Mouse (Mus musculus) gastrocnemius, postnatal 25 days (tissue): ENCODE data around the gene Parvb. TPM values are rescaled to one million over a fixed set of nuclear protein-coding genes. Genes with fewer than 3 reads are reported as not detected.

Experiments
- DNase-seq: peaks from one replicate; pipeline ENCODE4 v3.0.0; 2022
- total RNA-seq, 2 experiments: library from RNA; stranded (reverse); gene quantifications; 1 replicate in 1 of 2; 2 replicates in 1 of 2; pipeline ENCODE4 v1.2.3; 2021

The Parvb gene
- total RNA-seq, 2 experiments from 2014 or later = 51.5 to 57.7 TPM

DNA sequence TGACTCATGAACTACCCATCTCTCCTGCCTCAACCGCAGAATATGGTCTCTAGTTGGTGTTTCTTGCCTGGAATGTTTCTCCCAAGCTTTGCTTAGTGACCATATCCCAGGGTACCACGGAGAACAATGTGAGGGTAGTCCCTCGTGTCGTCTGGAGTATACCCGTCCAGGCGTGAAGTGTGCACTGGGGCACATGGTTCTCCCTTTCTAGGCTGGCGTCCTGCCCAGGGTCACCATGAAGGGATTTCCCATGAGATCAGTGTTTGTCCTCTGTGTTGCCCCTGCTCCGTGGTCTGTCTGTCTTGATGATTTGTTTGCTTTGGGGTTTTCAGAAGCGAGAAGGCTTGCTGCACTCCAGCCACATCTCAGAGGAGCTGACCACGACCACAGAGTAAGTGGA is 63.4 kb downstream of the Parvb start:
- DNase-seq = no peak

DNA sequence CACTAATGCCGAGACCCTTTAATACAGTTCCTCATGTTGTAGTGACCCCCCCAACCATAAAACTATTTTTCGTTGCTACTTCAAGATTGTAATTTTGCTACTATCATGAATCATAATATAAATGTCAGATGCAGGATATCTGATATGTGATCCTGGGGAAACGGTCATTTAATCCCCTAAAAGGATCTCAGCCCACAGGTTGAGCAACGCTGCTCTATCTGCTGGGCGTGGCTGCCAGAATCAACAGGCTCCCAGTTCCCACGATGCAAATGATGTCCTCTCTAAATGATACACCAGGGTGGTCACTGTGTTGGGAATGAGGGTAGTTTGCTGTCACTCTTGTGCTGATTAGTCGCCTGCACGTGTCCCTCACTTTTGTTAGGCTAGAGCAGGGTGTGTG is 65.6 kb downstream of the Parvb start:
- no peak for DNase-seq

DNA sequence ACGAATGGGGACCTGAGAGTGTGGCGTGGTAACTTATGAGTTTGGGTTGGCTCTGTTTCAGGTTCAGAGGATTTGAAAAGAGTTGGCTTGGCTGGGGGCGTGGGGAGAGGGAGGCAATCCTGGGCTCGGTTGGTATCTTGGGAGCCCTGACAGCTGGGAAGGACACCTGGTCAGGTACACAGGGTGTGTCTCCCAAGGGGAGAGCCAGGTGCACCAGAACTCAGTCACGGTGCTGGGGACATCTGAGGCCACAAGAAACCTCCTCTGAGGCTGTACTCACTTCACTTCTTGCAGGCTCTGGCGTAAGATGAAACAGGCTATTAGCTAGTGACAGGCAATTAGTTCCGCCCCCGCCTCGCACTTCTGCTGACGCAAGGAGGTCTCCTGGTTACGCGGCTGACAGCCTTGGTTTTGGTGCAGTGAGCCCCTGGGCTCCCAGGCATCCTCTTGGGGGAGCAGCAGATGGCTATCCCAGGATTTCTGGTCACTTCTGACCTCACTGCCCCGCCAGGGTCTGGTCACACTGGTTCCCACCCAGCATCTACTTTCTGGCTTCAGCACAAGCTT is 67.0 kb downstream of the Parvb start:
- no peak for DNase-seq

DNA sequence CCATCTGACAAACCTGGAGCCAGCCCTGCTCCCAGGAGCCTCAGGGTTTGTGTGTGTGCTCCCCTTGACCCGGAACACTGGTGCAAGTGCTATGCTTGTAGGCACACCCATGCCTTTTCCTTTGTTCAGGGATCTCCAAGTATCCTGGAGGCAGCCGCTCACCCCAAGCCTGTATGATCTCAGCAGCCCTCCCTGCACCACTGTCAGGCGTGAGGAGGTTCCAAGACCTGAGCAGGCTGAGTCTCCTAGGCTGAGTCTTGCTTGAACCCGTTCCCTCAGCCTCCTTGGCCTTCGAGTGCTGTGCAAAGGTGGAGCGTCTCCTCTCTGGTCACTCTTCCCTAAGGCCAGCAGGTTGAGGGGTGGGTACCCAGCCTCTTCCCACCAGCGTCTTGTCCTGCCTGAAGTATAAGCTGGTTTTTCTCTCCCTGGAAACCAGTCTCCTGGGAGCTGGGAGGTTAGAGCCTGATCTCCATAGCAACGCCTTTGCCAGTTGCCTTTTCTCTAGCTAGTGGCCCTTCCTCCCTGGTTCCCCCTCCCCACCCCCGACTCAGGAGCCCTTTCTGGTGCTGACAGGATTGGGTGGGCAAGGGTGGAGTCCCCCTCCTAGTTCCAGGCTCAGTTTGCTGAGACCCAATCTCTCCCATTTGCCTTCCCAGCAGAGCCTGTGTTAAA is 68.0 kb downstream of the Parvb start:
- no peak for DNase-seq

DNA sequence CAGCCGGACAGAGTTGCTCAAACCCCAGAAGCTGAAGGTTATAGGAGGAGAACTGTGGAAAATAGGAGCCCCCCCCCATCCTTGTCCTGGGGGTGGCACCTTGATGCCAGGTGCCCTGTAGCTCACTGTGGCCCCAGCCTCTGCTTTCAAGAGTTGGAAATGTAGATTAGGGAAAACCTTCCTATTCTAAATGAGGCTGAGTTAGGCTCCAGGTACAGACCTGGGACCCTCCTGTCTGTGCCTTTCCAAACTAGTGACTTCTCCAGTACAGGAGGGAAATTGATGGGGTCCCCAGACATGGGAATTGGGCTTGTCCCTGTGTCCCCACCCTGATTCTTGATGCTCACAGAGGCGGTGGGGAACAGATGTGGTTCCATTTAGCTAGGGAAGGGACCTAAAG is 68.7 kb downstream of the Parvb start:
- no peak for DNase-seq

DNA sequence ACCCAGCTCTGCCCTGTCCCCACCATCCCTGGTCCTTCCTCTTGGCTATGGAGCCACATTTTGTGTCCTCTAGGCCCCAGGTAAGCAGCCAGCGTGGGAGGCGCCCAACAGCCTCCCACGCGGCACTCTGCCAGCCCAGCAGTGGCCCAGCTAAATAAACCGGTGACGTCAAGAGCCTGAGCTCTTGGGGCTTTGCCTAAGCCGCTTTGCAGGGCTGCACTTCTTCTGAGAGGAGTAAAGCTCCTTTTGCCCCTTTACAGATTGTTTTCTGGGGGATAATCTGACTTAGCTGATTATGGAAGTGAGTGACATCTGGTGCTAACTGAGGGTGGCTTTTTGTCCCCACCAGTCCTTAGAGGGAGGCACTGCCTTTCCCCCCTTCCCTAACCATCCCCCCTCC is 69.2 kb downstream of the Parvb start:
- DNase-seq = no peak

DNA sequence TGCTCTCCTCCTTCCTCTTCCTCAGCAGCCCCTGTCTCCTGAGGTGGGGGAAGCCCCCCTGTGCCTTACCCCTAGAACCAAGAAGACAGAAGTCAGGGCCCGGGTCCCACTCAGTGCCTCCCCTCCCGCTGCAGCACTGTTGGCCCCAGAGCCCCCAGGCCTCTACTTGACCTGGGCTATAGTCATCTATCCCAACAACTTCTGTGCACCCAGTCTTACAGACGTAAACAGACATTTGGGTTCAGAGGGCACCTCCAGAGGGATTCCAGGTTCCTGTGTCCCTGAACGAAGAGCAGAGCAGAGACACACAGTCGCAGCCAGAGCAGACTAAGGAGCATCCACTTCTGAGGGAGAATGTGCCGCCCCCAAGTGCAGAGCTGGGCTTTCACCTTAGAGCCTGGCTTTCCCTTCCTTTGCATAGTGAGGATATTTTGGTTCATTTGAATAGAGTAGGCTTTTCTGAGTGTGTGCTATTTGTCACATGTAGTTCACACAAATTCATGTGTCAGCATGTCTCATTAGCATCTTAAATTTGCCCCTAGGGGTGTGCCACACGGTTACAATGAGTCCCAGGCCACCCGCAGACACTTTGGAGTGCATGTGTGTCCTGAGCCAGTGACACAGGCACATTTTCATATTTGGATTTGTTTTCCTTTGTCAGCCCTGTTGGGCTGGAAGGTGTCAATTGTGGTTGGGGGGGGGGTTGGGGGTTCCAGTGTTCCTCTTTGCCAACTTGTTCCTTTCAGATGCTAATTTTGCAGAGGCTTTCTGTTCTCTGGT is 70.0 kb downstream of the Parvb start:
- no peak for DNase-seq

DNA sequence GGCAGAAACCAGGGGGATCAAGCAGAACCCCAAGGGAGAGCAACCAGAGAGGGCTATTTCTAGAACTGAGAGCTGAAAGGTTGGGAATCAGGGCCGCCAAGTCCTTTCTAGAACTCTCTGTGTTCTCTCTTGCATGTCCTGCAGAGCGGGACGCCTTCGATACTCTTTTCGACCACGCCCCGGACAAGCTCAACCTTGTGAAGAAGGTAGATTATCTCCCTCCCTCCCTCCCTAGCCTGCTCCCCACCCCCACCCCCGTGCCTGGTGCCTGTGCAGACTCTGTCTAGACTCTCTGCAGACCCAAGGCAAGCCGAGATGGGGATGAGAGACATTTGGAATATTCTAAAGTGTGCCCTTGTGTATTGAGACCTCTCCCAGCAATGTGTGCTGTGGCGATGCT is 71.4 kb downstream of the Parvb start:
- DNase-seq = no peak

DNA sequence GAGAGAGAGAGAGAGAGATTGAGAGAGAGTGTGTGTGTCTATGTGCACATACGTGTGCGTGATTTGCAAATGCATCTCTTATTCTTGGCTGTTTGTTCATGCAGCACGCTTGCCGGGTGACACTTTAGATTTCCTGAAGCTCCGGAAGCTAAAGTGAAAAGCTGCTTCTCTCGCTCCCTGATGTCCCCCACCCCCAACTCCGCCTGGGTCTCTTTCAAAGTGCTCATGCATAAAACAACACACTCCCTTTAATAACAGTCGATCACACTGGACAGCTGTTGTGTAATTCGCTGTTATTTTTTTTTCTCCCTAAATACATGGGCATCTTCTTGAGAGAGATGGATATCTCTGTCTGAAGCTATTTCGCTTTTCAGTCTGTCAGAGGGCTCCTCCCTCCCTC is 73.5 kb downstream of the Parvb start:
- DNase-seq = no peak

DNA sequence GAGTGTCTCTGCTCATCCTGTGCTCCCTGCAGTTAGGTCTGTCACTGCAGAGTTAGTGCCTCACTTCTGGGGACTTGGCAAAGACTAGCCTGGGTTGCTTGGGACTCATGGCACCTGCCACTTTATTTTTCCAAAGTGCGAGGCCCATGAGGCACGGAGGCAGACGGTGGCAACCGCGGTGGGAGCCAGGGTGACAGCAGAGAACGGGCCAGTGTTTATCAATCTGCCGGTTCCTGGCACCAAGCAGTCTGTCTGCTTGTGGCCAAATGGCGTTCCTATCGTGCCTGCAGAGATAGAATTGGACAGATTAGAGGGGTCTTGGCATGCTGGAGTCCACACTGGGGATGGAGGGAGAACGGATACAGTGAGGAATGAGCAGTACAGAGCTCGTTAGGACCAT is 78.4 kb downstream of the Parvb start:
- DNase-seq = no peak

DNA sequence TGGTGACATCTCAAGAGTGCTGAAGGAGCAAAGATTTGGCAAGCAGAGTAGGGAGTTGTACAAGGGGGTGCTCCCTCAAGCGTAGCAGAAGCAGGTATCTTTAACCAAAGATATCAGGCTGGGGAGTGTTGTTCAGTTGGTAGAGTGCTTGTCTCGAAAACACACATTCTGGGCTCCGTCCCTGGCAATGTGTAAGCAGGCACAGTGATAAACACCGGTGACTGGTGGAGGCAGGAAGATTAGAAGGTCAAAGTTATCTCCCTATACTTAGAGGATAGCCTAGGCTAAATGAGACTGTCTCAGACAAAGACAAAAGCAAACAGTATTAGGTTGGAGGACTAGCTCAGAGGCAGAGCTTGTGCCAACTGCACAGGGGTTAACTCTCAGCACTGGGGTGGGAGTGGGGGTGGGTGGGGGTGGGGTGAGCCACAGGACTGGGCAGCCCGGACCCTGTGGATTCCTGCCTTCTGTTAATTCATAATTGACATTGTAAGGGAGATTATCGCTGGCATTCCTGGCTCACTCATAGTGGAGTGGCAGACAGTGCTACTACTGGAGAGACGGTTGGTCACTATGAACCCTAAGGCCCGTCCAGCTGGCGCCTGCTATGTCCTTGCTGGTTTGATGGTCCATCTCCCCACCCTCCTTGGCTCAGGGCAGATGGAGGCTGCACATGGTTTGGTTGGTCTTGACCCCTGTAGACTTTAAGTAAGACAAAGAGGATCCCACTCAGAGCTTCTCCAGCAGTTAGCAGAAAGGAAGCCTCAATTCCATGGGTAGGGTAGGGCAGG is 79.6 kb downstream of the Parvb start:
- no peak for DNase-seq

DNA sequence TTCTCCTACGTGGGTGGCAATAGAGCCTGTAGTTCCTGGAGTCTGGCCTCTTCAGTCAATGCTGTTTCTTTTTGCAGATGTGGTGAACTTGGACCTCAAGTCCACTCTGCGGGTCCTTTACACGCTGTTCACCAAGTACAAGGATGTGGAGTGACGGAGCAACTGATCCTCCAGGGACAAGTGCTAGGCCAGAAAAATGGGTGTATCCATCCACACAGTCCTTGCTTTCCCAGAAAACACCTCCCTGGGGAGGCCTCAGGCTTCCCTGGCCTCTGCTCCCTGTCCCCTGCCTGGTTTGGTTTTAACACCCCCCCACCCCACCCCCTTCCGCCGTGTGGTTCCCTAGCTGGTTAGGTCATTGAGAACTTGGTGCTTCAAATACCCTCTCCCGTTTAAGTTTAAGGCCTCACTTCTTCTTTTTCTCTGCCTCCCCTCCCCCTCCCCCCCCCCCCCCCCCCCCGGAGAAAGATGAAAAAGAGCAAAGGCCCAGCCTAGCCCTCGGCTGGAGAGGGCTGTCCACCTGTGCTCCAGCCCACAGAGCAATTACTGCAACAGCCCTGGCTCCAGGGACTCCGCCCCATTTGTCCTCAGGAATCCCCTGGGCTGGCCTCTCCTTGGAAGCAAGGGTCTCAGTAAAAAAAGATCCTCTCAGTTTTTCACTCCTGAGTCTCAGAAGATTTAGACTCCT is 81.2 kb downstream of the Parvb start:
- DNase-seq = no peak

DNA sequence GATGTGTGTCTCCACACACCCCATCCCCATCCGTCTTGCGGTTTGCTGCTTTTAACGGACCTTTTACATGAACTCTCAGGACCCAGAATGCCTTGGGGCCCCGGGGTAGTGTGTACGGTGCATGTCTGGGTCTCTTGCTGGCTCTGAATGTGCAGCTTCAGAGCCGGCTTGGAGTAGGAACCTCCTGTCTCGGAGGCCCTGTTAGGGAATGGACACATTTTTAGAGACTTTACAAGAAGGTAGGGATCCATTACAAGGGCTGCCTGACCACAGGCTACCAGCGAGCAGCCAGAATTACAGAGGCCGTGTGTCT is 81.7 kb downstream of the Parvb start:
- DNase-seq = no peak

DNA sequence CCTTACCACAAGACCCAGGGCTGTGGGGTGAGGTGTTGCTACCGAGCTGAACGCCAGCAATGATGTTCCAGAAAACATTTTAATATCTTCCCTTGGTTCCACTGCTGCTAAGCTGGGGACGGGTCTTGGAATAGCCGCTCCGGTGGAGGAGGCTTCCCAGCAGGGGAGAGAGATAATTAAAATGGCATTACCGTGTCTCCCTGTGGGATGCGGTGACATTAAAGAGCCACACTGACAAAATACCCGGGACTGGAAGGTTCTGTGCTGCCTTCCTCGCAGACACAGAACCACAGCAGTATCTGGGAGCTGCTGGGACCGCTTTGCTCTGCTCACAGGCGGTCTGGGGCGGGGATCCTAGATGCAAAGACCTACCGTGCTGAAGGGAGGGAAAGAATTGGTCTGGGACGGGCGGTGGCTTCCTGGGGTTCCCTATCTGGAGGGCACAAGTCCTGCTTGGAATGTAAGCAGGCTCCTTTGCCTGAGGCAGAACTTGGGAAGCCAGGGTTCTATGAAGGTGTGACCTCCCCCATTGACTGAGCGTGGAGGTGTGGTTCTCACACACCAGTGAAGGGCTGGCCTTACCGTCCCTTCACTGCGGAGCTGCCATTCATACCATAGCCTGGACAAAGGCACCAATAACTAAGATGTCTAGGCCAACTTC is 82.7 kb downstream of the Parvb start:
- no peak for DNase-seq

DNA sequence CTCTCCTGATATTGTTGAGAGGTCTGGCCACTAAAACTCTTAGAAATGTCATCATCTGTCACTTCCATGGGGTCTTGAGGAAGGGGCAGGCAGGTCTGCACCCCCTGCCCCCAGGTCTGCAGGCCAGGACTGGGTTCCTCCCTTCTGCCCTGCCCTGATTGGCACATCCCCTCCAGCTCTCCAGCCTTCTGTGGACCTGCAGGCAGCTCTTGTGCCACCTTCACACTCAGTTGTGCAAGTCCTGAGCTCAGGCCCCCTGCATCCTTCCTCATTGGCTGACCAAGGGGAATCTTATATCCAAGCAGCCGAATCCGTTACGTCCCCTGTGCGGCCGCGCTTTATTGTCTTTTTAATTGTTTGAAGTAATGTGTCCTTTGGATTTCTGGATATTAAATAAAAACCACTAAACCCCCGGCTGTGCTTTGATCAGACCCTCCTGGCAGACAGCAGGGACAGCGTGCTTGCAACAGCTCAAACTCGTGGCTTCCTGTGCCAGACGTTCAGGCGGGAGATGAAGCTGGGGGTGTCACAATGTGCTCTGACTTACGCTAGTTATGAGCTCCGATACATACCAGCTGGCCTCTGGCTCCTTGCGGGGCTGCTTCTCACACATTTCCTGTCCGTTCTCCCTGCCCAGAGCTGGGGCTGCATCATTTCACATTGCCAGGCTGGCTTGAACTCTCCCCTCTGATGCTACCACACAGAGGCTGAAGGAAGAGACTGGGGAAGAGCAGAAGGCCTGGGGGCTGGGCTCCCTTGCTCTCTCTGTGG is 83.6 kb downstream of the Parvb start:
- no peak for DNase-seq

DNA sequence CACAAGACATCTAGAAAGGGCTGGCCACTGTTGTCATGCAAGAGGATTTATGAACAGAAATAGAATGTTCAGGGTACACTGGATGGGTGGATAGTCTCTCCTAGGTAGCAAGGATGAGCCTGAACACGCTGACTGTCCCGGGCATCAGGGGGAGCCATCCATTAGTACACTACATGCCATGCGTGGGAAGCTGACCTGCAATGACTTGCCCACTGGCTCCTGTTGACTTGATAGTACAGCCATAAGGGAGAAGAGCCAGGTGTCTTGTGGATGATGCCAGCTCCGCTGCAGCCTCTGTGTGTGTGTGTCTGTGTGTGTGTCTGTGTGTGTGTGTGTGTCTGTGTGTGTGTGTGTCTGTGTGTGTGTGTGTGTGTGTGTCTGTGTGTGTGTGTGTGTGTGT is 87.5 kb downstream of the Parvb start:
- DNase-seq = no peak

DNA sequence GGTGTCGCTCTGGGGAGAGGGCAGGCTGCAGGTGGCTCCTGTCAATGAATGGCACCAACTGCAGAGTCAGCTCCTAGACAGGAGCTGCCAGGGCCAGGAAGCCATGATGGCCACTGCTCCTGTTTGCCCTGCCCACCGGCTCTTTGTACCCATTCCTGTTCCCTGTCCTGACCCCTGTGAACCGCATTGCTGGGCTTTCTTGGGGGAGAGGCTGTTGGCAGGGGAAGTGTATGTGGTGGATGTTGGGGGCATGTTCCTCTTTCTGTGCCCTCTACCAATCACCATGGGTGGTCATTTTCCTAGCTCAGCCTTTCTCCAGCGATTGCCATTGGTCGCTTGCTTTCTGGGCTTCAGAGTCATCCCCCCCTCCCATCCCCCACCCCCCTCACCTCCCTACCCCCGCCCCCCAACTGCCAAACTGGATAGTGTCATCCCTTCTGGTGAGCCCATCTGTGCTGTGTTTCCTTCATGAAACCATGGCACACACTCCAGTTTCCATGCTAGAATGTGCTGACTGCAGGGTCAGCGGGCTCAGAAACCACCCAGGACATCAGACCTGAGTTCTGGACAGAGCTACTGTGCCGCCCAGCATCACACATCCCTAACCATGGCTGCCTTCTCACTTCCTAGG is 89.8 kb downstream of the Parvb start:
- no peak for DNase-seq

DNA sequence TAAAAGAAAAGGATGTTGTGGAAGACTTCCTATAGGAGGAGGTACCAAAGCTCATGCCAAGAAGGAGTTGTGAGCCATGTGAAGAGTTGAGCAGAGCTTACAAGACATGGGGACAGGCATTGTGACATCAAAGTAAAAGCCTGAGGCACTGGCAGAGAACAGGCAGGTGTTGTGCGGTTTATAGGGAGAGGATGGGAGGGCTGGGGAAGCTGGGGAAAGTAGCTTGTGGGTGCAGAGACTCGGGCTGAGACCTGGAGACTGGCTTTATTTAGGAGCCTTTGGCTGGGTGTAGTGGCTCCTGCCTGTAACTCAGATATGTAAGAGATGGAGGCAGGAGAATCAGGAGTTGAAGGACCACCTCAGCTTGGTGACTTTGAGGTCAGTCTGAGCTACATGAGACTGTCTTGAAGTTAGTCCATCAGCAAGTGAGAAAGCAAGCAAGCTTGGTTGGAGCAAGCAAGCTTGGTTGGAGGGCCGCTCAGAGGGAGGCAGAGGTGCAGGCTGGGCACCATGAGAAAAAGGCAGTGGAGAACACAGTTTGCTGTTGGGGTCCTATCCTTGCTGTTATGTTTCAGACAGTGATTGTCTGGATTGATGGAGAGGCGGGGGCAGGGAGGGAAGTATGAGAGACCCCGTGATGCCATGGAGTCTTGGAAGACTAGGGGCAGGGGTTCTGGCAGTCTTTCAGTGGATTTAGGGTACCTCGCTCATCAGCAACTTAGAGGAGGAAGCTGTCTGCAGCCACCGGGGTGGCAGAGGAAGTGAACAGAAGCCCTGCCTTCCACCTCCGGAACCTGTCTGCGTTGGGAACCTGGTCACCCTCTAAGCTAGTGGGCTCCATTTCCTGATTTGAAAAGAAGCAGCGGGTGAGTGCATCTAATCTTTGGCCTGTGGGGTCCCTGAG is 92.4 kb downstream of the Parvb start, which contains the start of gene Parvg:
Gene Parvg (plus strand): TSS at position 61 of the 904 bp plus-strand sequence.
- no peak for DNase-seq

DNA sequence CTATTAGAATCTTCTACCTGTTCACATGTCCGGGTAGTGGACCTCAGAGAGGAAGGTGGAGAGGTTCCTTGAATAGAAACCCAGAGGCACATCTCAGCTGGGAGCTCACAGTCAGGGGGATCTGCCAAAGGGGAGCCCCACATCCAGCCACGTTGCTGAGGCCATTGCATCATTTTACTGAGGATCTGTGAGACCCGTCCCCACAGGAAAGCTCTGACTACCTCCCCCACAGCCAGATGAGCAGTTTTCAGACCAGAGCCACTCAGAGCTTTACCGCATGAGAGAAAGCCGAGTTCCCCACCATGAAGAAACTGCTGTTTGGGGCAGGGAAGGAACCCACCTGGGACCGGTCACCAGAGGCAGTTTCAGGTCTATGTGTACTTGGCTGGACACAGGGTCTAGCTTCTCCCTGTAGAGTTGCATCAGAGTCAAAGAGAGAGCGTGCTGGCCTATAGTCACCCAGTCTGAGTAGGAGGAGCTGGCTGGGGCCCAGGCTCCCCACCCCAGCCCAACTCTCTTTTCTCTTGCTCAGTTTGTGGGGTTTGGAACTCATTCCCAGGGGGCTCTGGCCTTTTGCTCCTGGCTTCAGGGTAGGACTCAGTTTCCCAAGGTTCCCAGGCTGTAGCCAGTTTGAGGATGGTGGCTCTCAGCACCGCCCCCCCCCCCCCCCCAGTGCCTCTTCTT is 93.2 kb downstream of the Parvb start:
- no peak for DNase-seq
